Mouse (Mus musculus) liver, adult 2 months (tissue): Measurements from ENCODE around the gene Eif4a1.

Experiments used
- CTCF ChIP-seq: fragments of 200-500 bp; IDR thresholded peaks from 2 replicates; pipeline ENCODE4 v1.5.1; 2011; ENCODE audit warnings: low read depth, low read length, control low read depth
- POLR2A ChIP-seq: fragments of 200-500 bp; IDR thresholded peaks from 2 replicates; pipeline ENCODE4 v1.6.1; 2011; ENCODE audit warnings: low read length, control low read depth; ENCODE audit not compliant: insufficient read depth; ENCODE audit errors: extremely low read depth

DNA sequence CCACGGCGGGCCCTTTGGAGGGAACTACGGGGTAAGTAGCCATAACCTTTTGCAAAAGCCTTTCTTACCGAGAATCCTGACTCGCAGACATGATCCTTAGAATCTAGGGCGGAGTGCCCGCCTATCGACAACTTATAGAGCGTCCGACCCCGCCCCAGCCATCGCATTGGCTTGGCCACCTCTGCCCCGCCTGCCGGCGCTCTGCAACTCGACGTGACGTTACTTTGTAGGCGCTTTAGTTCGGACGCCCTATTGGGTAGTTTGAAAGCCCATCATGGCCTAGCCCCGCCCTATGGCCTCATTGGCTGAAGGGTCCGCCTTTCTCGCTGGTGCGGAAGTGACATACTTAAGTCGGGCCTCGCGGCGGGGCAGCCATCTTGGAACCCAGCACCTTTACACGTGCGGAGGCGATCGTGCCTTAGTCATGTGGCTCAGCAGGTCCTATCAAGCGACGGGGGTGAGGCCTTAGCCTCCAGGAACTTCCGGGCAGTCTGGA, at the start of gene Eif4a1:
- TF ChIP-seq CTCF (no peak), POLR2A (peak; percentile 90; the same call in 1 of the 2 replicates)
